Mouse (Mus musculus): ENCODE data around the gene Kif3c. TPM values are rescaled to one million over a fixed set of nuclear protein-coding genes. Genes with fewer than 3 reads are reported as not detected.
A peak's percentile ranks its signal among the peaks of the same experiment; 100 is the strongest.

Kif3c gene
- total and polyA plus RNA-seq, 3 experiments = 2.5 to 5.6 TPM; not detected in 1

DNA sequence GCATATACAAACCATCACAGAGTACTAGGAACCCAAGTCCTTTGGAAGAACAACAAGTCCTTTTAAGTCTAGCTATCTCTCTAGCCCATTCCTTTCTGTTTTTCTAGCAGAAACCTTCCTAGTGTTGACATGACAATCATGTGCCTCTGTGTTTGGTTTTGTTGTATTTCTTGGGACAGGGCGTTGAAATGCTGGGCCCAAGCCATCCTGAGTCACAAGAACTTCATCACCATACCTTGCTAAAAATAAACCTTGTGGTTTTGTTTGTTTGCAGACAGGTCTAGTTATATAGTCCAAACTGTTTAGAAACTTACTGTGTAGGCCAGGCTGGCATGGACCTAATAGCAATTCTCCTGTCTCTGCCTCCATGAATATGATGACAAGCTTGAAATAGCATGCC, 57.9 kb downstream of the Kif3c start:
- H3K27ac ChIP-seq (ENCODE audit: control insufficient read depth, low read depth, low read length) = no peak overlapping the region
- H3K9ac ChIP-seq (ENCODE audit: control insufficient read depth, low read depth, low read length, poor library complexity, severe bottlenecking) = no peak overlapping the region
- no peak for TF ChIP-seq BHLHE40 (IDR thresholded peaks at IDR 0.05; ENCODE audit: borderline replicate concordance, low read depth, low read length)
- TF ChIP-seq E2F4 (IDR thresholded peaks at IDR 0.05; ENCODE audit: borderline replicate concordance, low read depth, low read length) = no peak
- no peak for TF ChIP-seq ZMIZ1 (IDR thresholded peaks at IDR 0.05; ENCODE audit: low read depth, low read length)
- TF ChIP-seq USF2 (IDR thresholded peaks at IDR 0.05; ENCODE audit: borderline replicate concordance in 1 of 2, insufficient read depth in 1 of 2, low read depth in 1 of 2, low read length in 2 of 2) = no peak
- no peak for TF ChIP-seq MYC (IDR thresholded peaks at IDR 0.05; ENCODE audit: low read depth, low read length)
- no peak for TF ChIP-seq MYB (IDR thresholded peaks at IDR 0.05; ENCODE audit: low read depth, low read length)
- no peak for TF ChIP-seq GATA1 (IDR thresholded peaks at IDR 0.05; ENCODE audit: low read depth, low read length)
- no peak for TF ChIP-seq TAL1 (IDR thresholded peaks at IDR 0.05; ENCODE audit: low read length)
- no peak for TF ChIP-seq NELFE (IDR thresholded peaks at IDR 0.05; ENCODE audit: low read depth, low read length)
- TF ChIP-seq ZNF384 (IDR thresholded peaks at IDR 0.05; ENCODE audit: low read depth, low read length) = no peak
- TF ChIP-seq TCF12 (IDR thresholded peaks at IDR 0.05; ENCODE audit: low read depth, low read length) = no peak
- no peak for TF ChIP-seq MAZ (IDR thresholded peaks at IDR 0.05; ENCODE audit: low read depth, low read length)
- TF ChIP-seq ZKSCAN1 (IDR thresholded peaks at IDR 0.05; ENCODE audit: low read depth, low read length) = no peak
- TF ChIP-seq TBP (IDR thresholded peaks at IDR 0.05; ENCODE audit: low read depth, low read length) = no peak
- no peak for TF ChIP-seq ELF1 (IDR thresholded peaks at IDR 0.05; ENCODE audit: low read depth, low read length)
- TF ChIP-seq ZC3H11A (IDR thresholded peaks at IDR 0.05; ENCODE audit: low read depth, low read length) = no peak
- no peak for TF ChIP-seq SMC3 (IDR thresholded peaks at IDR 0.05; ENCODE audit: low read depth, low read length)
- no peak for TF ChIP-seq MXI1 (IDR thresholded peaks at IDR 0.05; ENCODE audit: low read depth, low read length)
- TF ChIP-seq EP300 (IDR thresholded peaks at IDR 0.05; ENCODE audit: low read depth in 1 of 2, low read length in 2 of 2) = no peak
- TF ChIP-seq SIN3A (IDR thresholded peaks at IDR 0.05; ENCODE audit: low read length) = no peak
- H3K79me2 ChIP-seq (ENCODE audit: control insufficient read depth, insufficient read depth, low read length, poor library complexity) = peaks cover 29% of the 10 kb centered on the region
- peaks cover 2 to 13% of the 10 kb centered on the region in 2 experiments; a peak in 2 of 4 replicates for H3K4me1 ChIP-seq (ENCODE audit: control insufficient read depth in 1 of 2, insufficient read depth in 2 of 2, low read length in 2 of 2)
- DNase-seq (ENCODE audit: low read depth, low spot score) = no peak
- H3K4me3 ChIP-seq (ENCODE audit: control insufficient read depth in 1 of 2, insufficient read depth in 1 of 2, low read depth in 2 of 2, low read length in 2 of 2) = no peak overlapping the region
- peaks cover 0 to 17% of the 10 kb centered on the region in 2 experiments; a peak in 3 of 4 replicates for H3K36me3 ChIP-seq (ENCODE audit: control insufficient read depth in 1 of 2, insufficient read depth in 2 of 2, low read length in 2 of 2)
- H3K27me3 ChIP-seq (ENCODE audit: control insufficient read depth in 1 of 2, insufficient read depth in 2 of 2, low read length in 2 of 2) = no peaks in the 10 kb centered on the region
- H3K9me3 ChIP-seq (replicated peaks; ENCODE audit: insufficient read depth, low read length) = no peaks in the 10 kb centered on the region

- Histone ChIP-seq H3K27me3 (ENCODE audit: control insufficient read depth in 1 of 2, insufficient read depth in 2 of 2, low read length in 2 of 2) (no peaks in the 10 kb centered on the region), H3K9me3 (replicated peaks; ENCODE audit: insufficient read depth, low read length) (no peaks in the 10 kb centered on the region), H3K4me3 (ENCODE audit: control insufficient read depth in 1 of 2, insufficient read depth in 1 of 2, low read depth in 2 of 2, low read length in 2 of 2) (no peak overlapping the region), H3K4me1 (ENCODE audit: control insufficient read depth in 1 of 2, insufficient read depth in 2 of 2, low read length in 2 of 2) (peaks cover 2 to 15% of the 10 kb centered on the region in 2 experiments; a peak in 2 of 4 replicates), H3K79me2 (ENCODE audit: control insufficient read depth, insufficient read depth, low read length, poor library complexity) (peaks cover 39% of the 10 kb centered on the region), H3K27ac (ENCODE audit: control insufficient read depth, low read depth, low read length) (0 out of 2 replicates have a peak overlapping the region, but pooled peaks have one; percentile 16), H3K36me3 (ENCODE audit: control insufficient read depth in 1 of 2, insufficient read depth in 2 of 2, low read length in 2 of 2) (peaks cover 0 to 21% of the 10 kb centered on the region in 2 experiments; a peak in 2 of 4 replicates), H3K9ac (ENCODE audit: control insufficient read depth, low read depth, low read length, poor library complexity, severe bottlenecking) (peak overlapping the region; percentile 79; the same call in 1 of the 2 replicates)
- TF ChIP-seq MYC (IDR thresholded peaks at IDR 0.05; ENCODE audit: low read depth, low read length) = no peak
- peak; percentile 36 for DNase-seq (ENCODE audit: low read depth, low spot score)
These were observed 59.2 kb downstream of the Kif3c start for GRCm38 (mm10) chr12:3424179-3424578.
